Mouse (Mus musculus): Measurements from ENCODE around the gene Sec14l5. TPM values are rescaled to one million over a fixed set of nuclear protein-coding genes. Genes with fewer than 3 reads are reported as not detected.
"Not testable (repeated sequence)": the region's sequence is repeated elsewhere in the genome, so short reads cannot be mapped to it uniquely, and the experiment has no call there.

Sec14l5 gene
- polyA plus RNA-seq, 1 experiment from 2014 or later = 0.40 TPM

- no peak overlapping the region for H3K4me2 ChIP-seq (ENCODE audit: low read length)
- no peak overlapping the region for H3K27ac ChIP-seq (ENCODE audit: low read length)
- no peak overlapping the region for H3K4me3 ChIP-seq (ENCODE audit: low read depth, low read length)
- H3K9me3 ChIP-seq (replicated peaks; ENCODE audit: control insufficient read depth, low read length, poor library complexity, severe bottlenecking) = no peaks in the 10 kb centered on the region
- no peaks in the 10 kb centered on the region; the same call in 1 of the 2 replicates for H3K27me3 ChIP-seq (ENCODE audit: control insufficient read depth, insufficient read depth, low read depth, low read length)
- H3K36me3 ChIP-seq (ENCODE audit: control insufficient read depth, insufficient read depth, low read length) = no peaks in the 10 kb centered on the region
- H3K9ac ChIP-seq (ENCODE audit: low read depth, low read length) = no peak overlapping the region
- no peaks in the 10 kb centered on the region for H3K4me1 ChIP-seq (ENCODE audit: control insufficient read depth, insufficient read depth, low read length)
- no peak for ATAC-seq
- WGBS = 74% methylated on average over 6 of the region's 6 CpGs
These were observed 69.8 kb downstream of the Sec14l5 start for GRCm38 (mm10) chr16:5216686-5217085.

- Histone ChIP-seq H3K9ac (ENCODE audit: low read depth, low read length) (no peak overlapping the region), H3K27me3 (ENCODE audit: control insufficient read depth, insufficient read depth, low read depth, low read length) (no peaks in the 10 kb centered on the region; the same call in 1 of the 2 replicates), H3K4me1 (ENCODE audit: control insufficient read depth, insufficient read depth, low read length) (no peaks in the 10 kb centered on the region), H3K4me3 (ENCODE audit: low read depth, low read length) (no peak overlapping the region), H3K27ac (ENCODE audit: low read length) (no peak overlapping the region), H3K9me3 (replicated peaks; ENCODE audit: control insufficient read depth, low read length, poor library complexity, severe bottlenecking) (no peaks in the 10 kb centered on the region), H3K36me3 (ENCODE audit: control insufficient read depth, insufficient read depth, low read length) (no peaks in the 10 kb centered on the region), H3K4me2 (ENCODE audit: low read length) (no peak overlapping the region)
- no peak for ATAC-seq
- 50% methylated on average over 5 of the region's 5 CpGs for WGBS
These were observed 70.6 kb downstream of the Sec14l5 start for GRCm38 (mm10) chr16:5217341-5218133.

GRCm38 (mm10) chr16:5221403-5221802 lies 74.5 kb downstream of the Sec14l5 start:
- no peaks in the 10 kb centered on the region for H3K4me1 ChIP-seq (ENCODE audit: control insufficient read depth, insufficient read depth, low read length)
- no peak for ATAC-seq
- 67% methylated on average over 4 of the region's 4 CpGs for WGBS

GRCm38 (mm10) chr16:5222140-5222539 lies 75.2 kb downstream of the Sec14l5 start, which contains the start of gene AU021092:
AU021092 (minus strand) TSS chr16:5222299.
- H3K4me1 ChIP-seq (ENCODE audit: control insufficient read depth, insufficient read depth, low read length) = no peaks in the 10 kb centered on the region
- WGBS = 76% methylated on average over 6 of the region's 6 CpGs
- H3K9me3 ChIP-seq (replicated peaks; ENCODE audit: control insufficient read depth, low read length, poor library complexity, severe bottlenecking) = no peaks in the 10 kb centered on the region
- H3K9ac ChIP-seq (ENCODE audit: low read depth, low read length) = no peak within 1 kb of the TSS
- H3K36me3 ChIP-seq (ENCODE audit: control insufficient read depth, insufficient read depth, low read length) = no peaks in the 10 kb centered on the region
- no peak within 1 kb of the TSS for H3K27ac ChIP-seq (ENCODE audit: low read length)
- no peaks in the 10 kb centered on the region; the same call in 1 of the 2 replicates for H3K27me3 ChIP-seq (ENCODE audit: control insufficient read depth, insufficient read depth, low read depth, low read length)
- H3K4me3 ChIP-seq (ENCODE audit: low read depth, low read length) = no peak within 1 kb of the TSS
- H3K4me2 ChIP-seq (ENCODE audit: low read length) = no peak within 1 kb of the TSS
- no peak for ATAC-seq

More at GRCm38 (mm10) chr16:5221403-5221802, 74.5 kb downstream of the Sec14l5 start:
- Histone ChIP-seq H3K9me3 (replicated peaks; ENCODE audit: control insufficient read depth, low read length, poor library complexity, severe bottlenecking) (no peaks in the 10 kb centered on the region), H3K36me3 (ENCODE audit: control insufficient read depth, insufficient read depth, low read length) (no peaks in the 10 kb centered on the region), H3K27me3 (ENCODE audit: control insufficient read depth, insufficient read depth, low read depth, low read length) (no peaks in the 10 kb centered on the region; the same call in 1 of the 2 replicates), H3K27ac (ENCODE audit: low read length) (no peak overlapping the region), H3K4me2 (ENCODE audit: low read length) (no peak overlapping the region), H3K4me3 (ENCODE audit: low read depth, low read length) (no peak overlapping the region), H3K9ac (ENCODE audit: low read depth, low read length) (no peak overlapping the region)

DNA sequence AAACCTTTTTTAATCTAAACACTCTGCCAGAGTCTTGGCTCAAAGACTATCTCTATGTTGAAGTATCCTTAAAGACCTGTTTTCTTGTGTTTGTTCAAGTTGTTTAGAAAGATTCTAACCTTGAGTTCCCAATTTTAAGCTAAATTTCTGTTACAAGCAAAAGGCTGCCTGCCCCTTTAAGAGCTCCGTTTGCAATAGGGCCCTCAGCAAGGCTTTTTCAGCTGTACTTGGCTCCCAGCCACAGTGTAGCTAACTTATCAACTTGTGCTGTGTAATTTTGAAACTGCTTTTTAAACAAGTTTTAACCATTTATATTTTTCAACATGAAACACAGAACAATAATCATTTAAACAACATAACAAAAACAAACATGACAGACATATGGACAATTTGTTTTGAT lies 79.6 kb downstream of the Sec14l5 start:
- H3K36me3 ChIP-seq (ENCODE audit: control insufficient read depth, insufficient read depth, low read length); H3K4me1 ChIP-seq (ENCODE audit: control insufficient read depth, insufficient read depth, low read length); H3K9ac ChIP-seq (ENCODE audit: low read depth, low read length); H3K4me2 ChIP-seq (ENCODE audit: low read length); H3K4me3 ChIP-seq (ENCODE audit: low read depth, low read length); H3K9me3 ChIP-seq (replicated peaks; ENCODE audit: control insufficient read depth, low read length, poor library complexity, severe bottlenecking); ATAC-seq; H3K27me3 ChIP-seq (ENCODE audit: control insufficient read depth, insufficient read depth, low read depth, low read length); H3K27ac ChIP-seq (ENCODE audit: low read length): not testable (repeated sequence)
- 10% methylated on average over 1 of the region's 1 CpGs for WGBS

GRCm38 (mm10) chr16:5227501-5227900 lies 80.6 kb downstream of the Sec14l5 start:
- H3K36me3 ChIP-seq (ENCODE audit: control insufficient read depth, insufficient read depth, low read length); H3K9ac ChIP-seq (ENCODE audit: low read depth, low read length); H3K4me1 ChIP-seq (ENCODE audit: control insufficient read depth, insufficient read depth, low read length); H3K4me3 ChIP-seq (ENCODE audit: low read depth, low read length); H3K9me3 ChIP-seq (replicated peaks; ENCODE audit: control insufficient read depth, low read length, poor library complexity, severe bottlenecking); H3K27ac ChIP-seq (ENCODE audit: low read length); ATAC-seq; H3K4me2 ChIP-seq (ENCODE audit: low read length); H3K27me3 ChIP-seq (ENCODE audit: control insufficient read depth, insufficient read depth, low read depth, low read length): not testable (repeated sequence)
- 86% methylated on average over 19 of the region's 19 CpGs for WGBS

GRCm38 (mm10) chr16:5228103-5228502 lies 81.2 kb downstream of the Sec14l5 start:
- H3K4me2 ChIP-seq (ENCODE audit: low read length); H3K36me3 ChIP-seq (ENCODE audit: control insufficient read depth, insufficient read depth, low read length); ATAC-seq; H3K27ac ChIP-seq (ENCODE audit: low read length); H3K4me1 ChIP-seq (ENCODE audit: control insufficient read depth, insufficient read depth, low read length); H3K9ac ChIP-seq (ENCODE audit: low read depth, low read length); H3K27me3 ChIP-seq (ENCODE audit: control insufficient read depth, insufficient read depth, low read depth, low read length); H3K4me3 ChIP-seq (ENCODE audit: low read depth, low read length); H3K9me3 ChIP-seq (replicated peaks; ENCODE audit: control insufficient read depth, low read length, poor library complexity, severe bottlenecking): not testable (repeated sequence)
- 83% methylated on average over 3 of the region's 3 CpGs for WGBS

- peak overlapping the region; percentile 88 for H3K4me2 ChIP-seq (ENCODE audit: low read length)
- WGBS = 68% methylated on average over 4 of the region's 4 CpGs
- no peak overlapping the region for H3K9ac ChIP-seq (ENCODE audit: low read depth, low read length)
- ATAC-seq = peak; percentile 54
- no peak overlapping the region for H3K27ac ChIP-seq (ENCODE audit: low read length)
- no peaks in the 10 kb centered on the region for H3K36me3 ChIP-seq (ENCODE audit: control insufficient read depth, insufficient read depth, low read length)
- H3K4me1 ChIP-seq (ENCODE audit: control insufficient read depth, insufficient read depth, low read length) = peaks cover 9% of the 10 kb centered on the region
- peak overlapping the region; percentile 90 for H3K4me3 ChIP-seq (ENCODE audit: low read depth, low read length)
- no peaks in the 10 kb centered on the region; the same call in 1 of the 2 replicates for H3K27me3 ChIP-seq (ENCODE audit: control insufficient read depth, insufficient read depth, low read depth, low read length)
- no peaks in the 10 kb centered on the region for H3K9me3 ChIP-seq (replicated peaks; ENCODE audit: control insufficient read depth, low read length, poor library complexity, severe bottlenecking)
These were observed 86.1 kb downstream of the Sec14l5 start for GRCm38 (mm10) chr16:5232982-5233381.
